Comparison of ENCODE assay signal across 8 mouse cellular contexts in the genomic region with DNA sequence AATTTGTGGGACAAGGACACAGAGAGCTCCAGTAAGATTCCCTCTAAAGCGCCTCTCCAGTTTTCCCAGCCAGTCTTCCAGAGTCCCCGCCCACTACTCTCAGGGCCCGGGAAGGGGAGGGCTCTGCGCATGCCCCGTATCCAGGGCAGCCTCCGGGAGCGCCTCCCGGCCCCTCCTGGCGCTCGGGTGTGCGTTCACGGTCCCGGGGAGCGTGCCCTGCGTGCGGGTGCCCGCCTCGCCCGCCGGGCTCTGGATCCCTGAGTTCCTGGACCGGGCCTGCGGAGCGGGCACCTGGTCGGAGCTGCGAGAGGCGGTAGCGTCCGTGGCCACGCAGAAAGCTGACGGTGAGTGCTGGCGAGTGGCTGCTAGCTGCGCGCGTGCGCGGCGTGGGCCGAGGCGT. TPM values are rescaled to one million over a fixed set of nuclear protein-coding genes. Genes with fewer than 3 reads are reported as not detected.
DNase-seq lines count a peak whose midpoint lies in the region; ATAC-seq lines count a peak whose summit lies in the region.

Gene Btbd3 (plus strand): TSS at position 155 of the 400 bp plus-strand sequence.

- no peaks in the 10 kb centered on the region for H3K36me3 ChIP-seq in hindbrain, embryonic 13.5 days

- DNase-seq in R1 (ENCODE audit: low read depth, low spot score), result peak; percentile 91
- DNase-seq in cerebellum, postnatal 14 days, result peak; percentile 93 to 95
- peak; percentile 93 to 94 for DNase-seq in frontal cortex, postnatal 36 days (ENCODE audit: low spot score in 2 of 2)
- DNase-seq in layer of hippocampus, postnatal 36 days, result peak; percentile 95
- DNase-seq in lung, postnatal 14 days, result peak; percentile 95
- DNase-seq in retina, postnatal 1 day, result peak; percentile 96
- DNase-seq in urinary bladder, adult 2 months (ENCODE audit: low spot score), result peak; percentile 93

- peak within 1 kb of the TSS; percentile 87 for H3K4me3 ChIP-seq in hindbrain, embryonic 13.5 days

- no peaks in the 10 kb centered on the region for H3K9me3 ChIP-seq in hindbrain, embryonic 13.5 days

- peak within 1 kb of the TSS; percentile 91 for H3K9ac ChIP-seq in hindbrain, embryonic 13.5 days

- peak within 1 kb of the TSS; percentile 67 for H3K4me2 ChIP-seq in hindbrain, embryonic 13.5 days

- WGBS in hindbrain, embryonic 13.5 days, result under 1% methylated on average over 39 of the region's 39 CpGs

- no peaks in the 10 kb centered on the region for H3K27me3 ChIP-seq in hindbrain, embryonic 13.5 days

- ATAC-seq in hindbrain, embryonic 13.5 days (ENCODE audit: low FRiP score), result peak; percentile 99

- H3K27ac ChIP-seq in hindbrain, embryonic 13.5 days, result peak within 1 kb of the TSS; percentile 96

- peaks cover 34% of the 10 kb centered on the region for H3K4me1 ChIP-seq in hindbrain, embryonic 13.5 days (replicated peaks)

RNA-seq across cellular contexts. Expression of gene Btbd3, which starts in this region (rescaled TPM):
- 26.6 and 27.5 TPM in 2 replicates for polyA plus RNA-seq in hindbrain, embryonic 13.5 days (2015; fragmentation: Nextera tagmentation; extraction: Ambion mirVana)
- 100 to 1,000 TPM; 198 to 207 TPM for total RNA-seq in layer of hippocampus, postnatal 36 days (2021)
- 23.1 and 24.3 TPM in 2 replicates for polyA plus RNA-seq in urinary bladder, adult 2 months (2012; rRNA removed)

Comparison
In these comparisons a context has a peak if more than half of its experiments do, and no peak if none do; other contexts are left out.
1. Peak in every context shown above with its lines: DNase-seq, ATAC-seq, H3K4me3 ChIP-seq and H3K27ac ChIP-seq.